Mouse (Mus musculus) MEL (cell line): Measurements from ENCODE around the gene Cdc42ep4. TPM values are rescaled to one million over a fixed set of nuclear protein-coding genes. Genes with fewer than 3 reads are reported as not detected.

Source experiments
- DNase-seq: peaks from one replicate; pipeline ENCODE4 v3.0.0; 2011; ENCODE audit warnings: low read depth, low spot score
- H3K27ac ChIP-seq: 2 replicates; pipeline ENCODE4 v1.5.1; 2012; ENCODE audit warnings: low read depth, mild to moderate bottlenecking, control low read depth, low read length, moderate library complexity; ENCODE audit not compliant: control insufficient read depth
- H3K27me3 ChIP-seq, 2 experiments: fragments of 150-350 bp in 1 of 2; sonication (generic) in 1 of 2; 2 replicates each; pipeline ENCODE4 v1.6.1; 2012; ENCODE audit warnings: low read length in 2 of 2, mild to moderate bottlenecking in 2 of 2, improper control_type of control experiment in 1 of 2, moderate library complexity in 1 of 2; ENCODE audit not compliant: insufficient read depth in 2 of 2, control insufficient read depth in 1 of 2
- H3K36me3 ChIP-seq, 2 experiments: 2 replicates each; pipeline ENCODE4 v1.6.1; 2012 to 2014; ENCODE audit warnings: low read length in 2 of 2, improper control_type of control experiment in 1 of 2, inconsistent platforms in 1 of 2, mild to moderate bottlenecking in 1 of 2; ENCODE audit not compliant: insufficient read depth in 2 of 2, control insufficient read depth in 1 of 2
- H3K4me1 ChIP-seq, 2 experiments: fragments of 150-350 bp in 1 of 2; sonication (generic) in 1 of 2; 2 replicates each; pipeline ENCODE4 v1.6.1; 2012; ENCODE audit warnings: low read length in 2 of 2, improper control_type of control experiment in 1 of 2, mild to moderate bottlenecking in 1 of 2; ENCODE audit not compliant: insufficient read depth in 2 of 2, control insufficient read depth in 1 of 2
- H3K4me3 ChIP-seq, 2 experiments: fragments of 150-350 bp in 1 of 2; sonication (generic) in 1 of 2; 2 replicates each; pipeline ENCODE4 v1.5.1; 2012; ENCODE audit warnings: low read depth in 2 of 2, low read length in 2 of 2, mild to moderate bottlenecking in 2 of 2, moderate library complexity in 2 of 2, control low read depth in 1 of 2, improper control_type of control experiment in 1 of 2; ENCODE audit not compliant: control insufficient read depth in 1 of 2, insufficient read depth in 1 of 2
- H3K79me2 ChIP-seq: 2 replicates; pipeline ENCODE4 v1.6.1; 2012; ENCODE audit warnings: mild to moderate bottlenecking, low read length, moderate library complexity; ENCODE audit not compliant: control insufficient read depth, poor library complexity, insufficient read depth
- H3K9ac ChIP-seq: 2 replicates; pipeline ENCODE4 v1.6.1; 2012; ENCODE audit warnings: low read depth, mild to moderate bottlenecking, control low read depth, low read length, moderate library complexity; ENCODE audit not compliant: control insufficient read depth, poor library complexity, severe bottlenecking
- H3K9me3 ChIP-seq: fragments of 150-350 bp; sonication (generic); replicated peaks from 2 replicates; pipeline ENCODE4 v1.6.1; 2012; ENCODE audit warnings: mild to moderate bottlenecking, low read length, improper control_type of control experiment, moderate library complexity; ENCODE audit not compliant: insufficient read depth
- BHLHE40 ChIP-seq: IDR thresholded peaks from 2 replicates; pipeline ENCODE4 v1.6.1; 2012; ENCODE audit warnings: low read depth, mild to moderate bottlenecking, inconsistent platforms, low read length, improper control_type of control experiment, borderline replicate concordance
- CHD1 ChIP-seq: IDR thresholded peaks from 2 replicates; pipeline ENCODE4 v1.6.1; 2012; ENCODE audit warnings: low read depth, mild to moderate bottlenecking, inconsistent platforms, low read length, improper control_type of control experiment
- CTCF ChIP-seq, 3 experiments: IDR thresholded peaks in 2 of 3; conservative IDR thresholded peaks in 1 of 3; 2 replicates each; pipeline ENCODE4 v1.5.1; 2011 to 2012; ENCODE audit warnings: low read length in 3 of 3, low read depth in 2 of 3, mild to moderate bottlenecking in 2 of 3, improper control_type of control experiment in 1 of 3, inconsistent platforms in 1 of 3, mixed read lengths in 1 of 3, moderate library complexity in 1 of 3; ENCODE audit not compliant: control insufficient read depth in 1 of 3, insufficient read depth in 1 of 3, poor library complexity in 1 of 3, severe bottlenecking in 1 of 3
- GATA1 ChIP-seq: IDR thresholded peaks from 2 replicates; pipeline ENCODE4 v1.6.1; 2011; ENCODE audit warnings: low read depth, low read length, improper control_type of control experiment
- KAT2A ChIP-seq: conservative IDR thresholded peaks from 2 replicates; pipeline ENCODE4 v1.6.1; 2012; ENCODE audit warnings: low read depth, low read length, improper control_type of control experiment, inconsistent platforms
- MAX ChIP-seq: IDR thresholded peaks from 2 replicates; pipeline ENCODE4 v1.6.1; 2011; ENCODE audit warnings: low read length, improper control_type of control experiment
- MAZ ChIP-seq: IDR thresholded peaks from 2 replicates; pipeline ENCODE4 v1.6.1; 2012; ENCODE audit warnings: low read depth, mild to moderate bottlenecking, inconsistent platforms, low read length, improper control_type of control experiment
- NELFE ChIP-seq: IDR thresholded peaks from 2 replicates; pipeline ENCODE4 v1.6.1; 2011; ENCODE audit warnings: low read depth, low read length, improper control_type of control experiment
- NRF1 ChIP-seq: IDR thresholded peaks from 2 replicates; pipeline ENCODE4 v1.6.1; 2014; ENCODE audit warnings: low read depth, mild to moderate bottlenecking, inconsistent platforms, low read length, improper control_type of control experiment, moderate library complexity; ENCODE audit not compliant: poor library complexity, insufficient read depth, severe bottlenecking
- POLR2A ChIP-seq, 2 experiments: IDR thresholded peaks; 2 replicates each; pipeline ENCODE4 v1.6.1; 2011 to 2012; ENCODE audit warnings: low read length in 2 of 2, mild to moderate bottlenecking in 2 of 2, control low read depth in 1 of 2, improper control_type of control experiment in 1 of 2, low read depth in 1 of 2, moderate library complexity in 1 of 2; ENCODE audit not compliant: control insufficient read depth in 1 of 2, insufficient read depth in 1 of 2, poor library complexity in 1 of 2
- RAD21 ChIP-seq: IDR thresholded peaks from 2 replicates; pipeline ENCODE4 v1.6.1; 2011; ENCODE audit warnings: mild to moderate bottlenecking, low read depth, low read length, improper control_type of control experiment
- TAL1 ChIP-seq: IDR thresholded peaks from 2 replicates; pipeline ENCODE4 v1.6.1; 2012; ENCODE audit warnings: mild to moderate bottlenecking, inconsistent platforms, low read length, moderate library complexity, mixed read lengths
- TCF12 ChIP-seq: IDR thresholded peaks from 2 replicates; pipeline ENCODE4 v1.6.1; 2014; ENCODE audit warnings: low read depth, mild to moderate bottlenecking, inconsistent platforms, low read length, improper control_type of control experiment, moderate library complexity
- UBTF ChIP-seq: IDR thresholded peaks from 2 replicates; pipeline ENCODE4 v1.6.1; 2012; ENCODE audit warnings: low read depth, mild to moderate bottlenecking, inconsistent platforms, low read length, improper control_type of control experiment, moderate library complexity, borderline replicate concordance; ENCODE audit not compliant: insufficient read depth
- ZMIZ1 ChIP-seq: IDR thresholded peaks from 2 replicates; pipeline ENCODE4 v1.6.1; 2012; ENCODE audit warnings: low read depth, mild to moderate bottlenecking, inconsistent platforms, low read length, improper control_type of control experiment, moderate library complexity
- ZNF384 ChIP-seq: IDR thresholded peaks from 2 replicates; pipeline ENCODE4 v1.6.1; 2012; ENCODE audit warnings: low read depth, mild to moderate bottlenecking, inconsistent platforms, low read length, improper control_type of control experiment
- polyA plus RNA-seq, 2 experiments: library from polyadenylated mRNA; stranded (reverse) in 1 of 2; unstranded in 1 of 2; fragments of >175 nt in 1 of 2; fragments of >200 nt in 1 of 2; gene quantifications; 2 replicates each; pipeline versions ENCODE4 v1.2.1 to v1.2.4; 2012; ENCODE audit warnings: low replicate concordance in 2 of 2, low read depth in 1 of 2; ENCODE audit not compliant: insufficient read length in 2 of 2, insufficient read depth in 1 of 2, missing spikeins in 1 of 2
- total RNA-seq: library from RNA; depleted of rRNA; stranded (reverse); fragments of 300-350 nt; gene quantifications from 2 replicates; pipeline ENCODE4 v1.2.3, GENCODE M21; 2012

The Cdc42ep4 gene
- total and polyA plus RNA-seq, 3 experiments = 27.7 to 39.0 TPM; not detected in 1

DNA sequence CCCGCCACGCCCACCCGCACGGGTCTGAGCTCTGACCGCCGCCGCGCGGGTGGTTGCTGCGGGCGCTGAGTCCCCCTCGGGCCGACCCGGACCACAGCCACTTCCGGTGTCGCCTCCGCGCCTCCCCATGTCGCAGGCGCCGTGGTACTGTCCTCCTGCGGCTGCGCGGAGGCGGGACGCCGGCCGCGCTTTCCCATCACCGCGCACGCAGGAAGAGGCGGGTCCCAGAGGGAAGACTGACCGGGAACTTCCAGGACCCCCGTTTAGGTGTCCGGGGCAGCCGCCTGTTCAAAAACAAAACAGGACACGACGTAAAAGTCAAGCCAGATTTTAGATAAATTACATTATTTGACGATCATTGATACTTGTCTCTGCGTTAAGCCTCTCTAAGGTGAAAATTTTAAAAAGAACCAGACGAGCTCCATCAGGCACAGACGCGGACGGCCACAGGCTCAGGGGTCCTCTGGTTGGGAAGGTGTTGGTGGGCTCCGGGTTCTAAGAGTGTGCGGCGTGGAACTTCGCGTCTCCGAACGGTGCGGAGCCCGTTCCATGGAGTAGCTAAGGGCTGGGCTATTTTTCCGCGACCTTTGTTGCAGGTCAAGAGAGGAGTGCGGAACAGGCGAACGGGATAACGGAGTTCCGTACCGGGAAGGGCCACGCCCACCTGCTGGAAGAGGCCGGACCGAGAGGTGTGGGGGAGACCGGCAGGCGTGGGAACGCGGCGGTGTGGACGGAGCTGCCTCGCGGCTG, 67.5 kb downstream of the Cdc42ep4 start, which contains the start of the genes Fam104a and D11Wsu47e (continued):
- TF ChIP-seq NRF1 (peak; percentile 98), GATA1 (no peak), ZMIZ1 (peak; percentile 85; the same call in 1 of the 2 replicates), TAL1 (no peak), TCF12 (peak; percentile 71), CTCF (IDR thresholded peaks at IDR 0.05 in 2 of 3, conservative IDR thresholded peaks at IDR 0.05 in 1 of 3; ENCODE audit: control insufficient read depth in 1 of 3, insufficient read depth in 1 of 3, low read depth in 2 of 3, low read length in 3 of 3, poor library complexity in 1 of 3, severe bottlenecking in 1 of 3) (peak in 1 of 3 experiments; percentile 34; a peak in 2 of 6 replicates), BHLHE40 (no peak), MAX (peak; percentile 100)

DNA sequence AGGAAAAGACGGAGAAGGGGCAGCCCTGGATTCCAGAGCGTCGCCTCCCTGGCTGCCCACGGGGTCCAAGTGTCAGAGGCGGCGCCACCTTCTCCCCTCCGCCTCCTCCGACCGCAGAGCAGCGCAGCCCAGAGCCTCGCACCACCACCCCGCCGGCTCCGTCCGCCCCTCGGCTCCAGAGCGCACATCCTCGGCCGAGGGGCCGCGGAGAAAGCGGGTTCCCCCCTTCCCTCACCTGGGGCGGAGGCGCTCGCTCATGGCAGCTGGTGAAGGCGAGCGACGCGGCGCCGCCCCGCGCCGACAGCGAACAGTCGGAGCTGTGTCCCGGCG, 68.1 kb downstream of the Cdc42ep4 start:
- peak overlapping the region; percentile 70 to 93 for H3K4me3 ChIP-seq
- H3K36me3 ChIP-seq = peaks cover 0 to 43% of the 10 kb centered on the region in 2 experiments; a peak in 3 of 4 replicates
- H3K9ac ChIP-seq = peak overlapping the region; percentile 90
- no peak for TF ChIP-seq ZNF384
- TF ChIP-seq CHD1 = 0 out of 2 replicates have a peak, but pooled peaks have one; percentile 43
- peak in 1 of 2 experiments; percentile 43; a peak in 1 of 4 replicates for TF ChIP-seq POLR2A (IDR thresholded peaks at IDR 0.05; ENCODE audit: control insufficient read depth in 1 of 2, insufficient read depth in 1 of 2, low read depth in 1 of 2, low read length in 2 of 2, poor library complexity in 1 of 2)
- TF ChIP-seq KAT2A = no peak
- TF ChIP-seq NELFE = 0 out of 2 replicates have a peak, but pooled peaks have one; percentile 14
- TF ChIP-seq MAZ = 0 out of 2 replicates have a peak, but pooled peaks have one; percentile 58
- TF ChIP-seq RAD21 = no peak
- no peak for TF ChIP-seq BHLHE40
- TF ChIP-seq UBTF = 0 out of 2 replicates have a peak, but pooled peaks have one; percentile 34
- peak overlapping the region; percentile 68 for H3K27ac ChIP-seq
- H3K4me1 ChIP-seq = peaks cover 21 to 23% of the 10 kb centered on the region in 2 experiments
- H3K79me2 ChIP-seq = peaks cover 77% of the 10 kb centered on the region
- H3K9me3 ChIP-seq = no peaks in the 10 kb centered on the region
- DNase-seq = no peak
- H3K27me3 ChIP-seq = no peaks in the 10 kb centered on the region
